Mouse (Mus musculus) olfactory bulb, adult 2 months (tissue): Measurements from ENCODE around the gene Sos1. TPM values are rescaled to one million over a fixed set of nuclear protein-coding genes. Genes with fewer than 3 reads are reported as not detected.

Source experiments
- H3K27ac ChIP-seq: fragments of 200-500 bp; 2 replicates; pipeline ENCODE4 v1.5.1; 2012; ENCODE audit warnings: low read depth, low read length; ENCODE audit not compliant: insufficient read depth
- H3K4me1 ChIP-seq: fragments of 200-500 bp; 2 replicates; pipeline ENCODE4 v1.6.1; 2012; ENCODE audit warnings: low read length; ENCODE audit not compliant: control insufficient read depth, insufficient read depth
- H3K4me3 ChIP-seq: fragments of 200-500 bp; 2 replicates; pipeline ENCODE4 v1.5.1; 2012; ENCODE audit warnings: mild to moderate bottlenecking, low read depth, low read length, moderate library complexity; ENCODE audit not compliant: insufficient read depth
- CTCF ChIP-seq: fragments of 200-500 bp; IDR thresholded peaks from 2 replicates; pipeline ENCODE4 v1.5.1; 2012; ENCODE audit warnings: low read depth, mild to moderate bottlenecking, low read length, moderate library complexity; ENCODE audit not compliant: insufficient read depth
- POLR2A ChIP-seq: fragments of 200-500 bp; IDR thresholded peaks from 2 replicates; pipeline ENCODE4 v1.6.1; 2012; ENCODE audit warnings: mild to moderate bottlenecking, low read depth, low read length, moderate library complexity; ENCODE audit not compliant: insufficient read depth
- WGBS: fragments of 180-500 bp; shearing (Covaris S2); methylation state at CpG from one replicate; pipeline ENCODE4 v1.1.7; 2018; 5-methylcytosine and 5-hydroxymethylcytosine counted together
- polyA plus RNA-seq: library from polyadenylated mRNA; stranded (reverse); fragments of >200 nt; gene quantifications from 2 replicates; pipeline ENCODE4 v1.2.4, GENCODE M21; 2012; ENCODE audit warnings: low replicate concordance; ENCODE audit not compliant: missing spikeins, insufficient read depth, insufficient read length

The Sos1 gene
- polyA plus RNA-seq, 1 experiment = not detected

GRCm38 (mm10) chr17:80367276-80367675, 113.0 kb downstream of the Sos1 start:
- Histone ChIP-seq H3K4me3 (no peak overlapping the region), H3K27ac (no peak overlapping the region), H3K4me1 (no peaks in the 10 kb centered on the region)
- 91% methylated on average over 5 of the region's 5 CpGs for WGBS
- TF ChIP-seq CTCF (no peak), POLR2A (no peak)

- no peak overlapping the region for H3K4me3 ChIP-seq
- 93% methylated on average over 8 of the region's 8 CpGs for WGBS
- no peaks in the 10 kb centered on the region for H3K4me1 ChIP-seq
- TF ChIP-seq POLR2A (no peak), CTCF (no peak)
- H3K27ac ChIP-seq = no peak overlapping the region
These were observed 120.0 kb downstream of the Sos1 start for GRCm38 (mm10) chr17:80360245-80360644.

- Histone ChIP-seq H3K4me1 (peaks cover 11% of the 10 kb centered on the region), H3K4me3 (no peak overlapping the region), H3K27ac (peak overlapping the region; percentile 67)
- 24% methylated on average over 6 of the region's 6 CpGs for WGBS
- TF ChIP-seq POLR2A (no peak), CTCF (no peak)
These were observed 133.0 kb downstream of the Sos1 start for GRCm38 (mm10) chr17:80347234-80347633.

GRCm38 (mm10) chr17:80346591-80347125, 133.6 kb downstream of the Sos1 start:
- no peak overlapping the region for H3K4me3 ChIP-seq
- WGBS = 40% methylated on average over 11 of the region's 11 CpGs
- H3K27ac ChIP-seq = peak overlapping the region; percentile 67; the same call in 1 of the 2 replicates
- TF ChIP-seq POLR2A (no peak), CTCF (no peak)
- peaks cover 11% of the 10 kb centered on the region for H3K4me1 ChIP-seq

- 70% methylated on average over 4 of the region's 4 CpGs for WGBS
- TF ChIP-seq CTCF = no peak
- TF ChIP-seq POLR2A = no peak
- Histone ChIP-seq H3K4me3 (no peak overlapping the region), H3K4me1 (peaks cover 11% of the 10 kb centered on the region), H3K27ac (no peak overlapping the region)
These were observed 135.0 kb downstream of the Sos1 start for GRCm38 (mm10) chr17:80345277-80345676.

Other genes starting within 250 kb of the Sos1 start
- not detected in 2 replicates for gene Morn2, start 190.2 kb downstream of the Sos1 start, polyA plus RNA-seq
- not detected in 2 replicates for gene Dhx57, start 190.0 kb downstream of the Sos1 start, polyA plus RNA-seq
- not detected in 2 replicates for gene Arhgef33, start 173.0 kb downstream of the Sos1 start, polyA plus RNA-seq
- gene Gm10190, start 106.9 kb downstream of the Sos1 start, polyA plus RNA-seq = not detected in 2 replicates
- gene Cdkl4, start 97.4 kb upstream of the Sos1 start, polyA plus RNA-seq = not detected in 2 replicates
- gene Map4k3, start 248.0 kb upstream of the Sos1 start, polyA plus RNA-seq = not detected in 2 replicates